Mouse (Mus musculus): ENCODE data around the gene Cdk19.
"Not testable (repeated sequence)": the region's sequence is repeated elsewhere in the genome, so short reads cannot be mapped to it uniquely, and the experiment has no call there.

The Cdk19 gene

GRCm38 (mm10) chr10:40386126-40386525, 46.8 kb downstream of the Cdk19 start:
- DNase-seq (ENCODE audit: low read depth) = no peak

DNA sequence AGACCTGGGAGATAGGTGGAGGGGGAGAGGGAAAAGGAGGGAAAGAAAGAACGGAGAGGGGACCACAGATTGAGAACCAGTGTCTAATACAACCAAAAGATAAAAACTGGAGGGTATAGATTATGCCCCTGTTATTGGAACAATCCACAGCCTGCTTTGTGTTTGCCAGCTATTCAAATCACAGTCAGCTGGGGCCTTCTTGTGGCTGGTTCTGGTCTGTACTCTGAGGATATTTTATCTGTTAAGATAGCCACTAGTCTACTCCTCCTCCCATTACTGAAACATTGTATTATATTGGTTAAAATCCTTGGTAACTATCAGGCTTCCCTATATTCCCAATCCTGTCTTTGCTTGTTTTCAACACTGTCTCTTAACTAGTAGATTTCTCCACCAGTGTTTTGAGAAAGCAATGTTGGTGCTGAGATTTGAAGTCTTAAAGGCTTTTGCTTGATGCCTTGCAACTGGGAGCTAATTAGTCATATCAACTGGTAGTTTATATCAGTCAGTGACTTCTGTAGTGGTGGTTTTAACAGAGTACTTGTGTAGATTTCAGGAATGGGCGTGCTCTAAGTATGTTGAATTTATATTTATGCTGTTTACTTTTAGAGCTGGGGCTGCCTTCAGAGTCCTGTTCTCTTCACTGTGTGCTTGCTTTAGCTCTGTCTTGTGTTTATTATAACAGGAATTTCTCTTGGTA, 54.2 kb downstream of the Cdk19 start:
- DNase-seq (ENCODE audit: low read depth) = peak; percentile 23

DNA sequence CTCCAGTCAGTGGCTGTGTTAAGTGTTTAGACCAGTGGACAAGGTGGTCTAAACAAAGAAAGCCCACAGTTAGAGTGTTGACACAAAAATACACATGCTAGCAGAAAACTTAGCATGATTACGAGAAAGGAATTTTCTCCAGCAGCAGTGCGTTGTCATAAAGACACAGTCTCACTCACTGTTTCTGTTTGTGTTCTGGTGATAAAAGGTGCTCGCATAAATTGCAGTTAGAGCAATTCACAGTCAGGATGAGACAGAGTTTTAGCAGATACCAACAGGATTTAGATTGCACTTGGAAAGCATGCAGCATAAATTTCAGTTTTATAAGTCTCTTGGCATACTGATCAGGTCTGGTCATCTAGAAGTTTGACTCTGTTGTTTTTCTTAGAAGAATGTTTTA, 59.5 kb downstream of the Cdk19 start:
- DNase-seq (ENCODE audit: low read depth) = no peak

DNA sequence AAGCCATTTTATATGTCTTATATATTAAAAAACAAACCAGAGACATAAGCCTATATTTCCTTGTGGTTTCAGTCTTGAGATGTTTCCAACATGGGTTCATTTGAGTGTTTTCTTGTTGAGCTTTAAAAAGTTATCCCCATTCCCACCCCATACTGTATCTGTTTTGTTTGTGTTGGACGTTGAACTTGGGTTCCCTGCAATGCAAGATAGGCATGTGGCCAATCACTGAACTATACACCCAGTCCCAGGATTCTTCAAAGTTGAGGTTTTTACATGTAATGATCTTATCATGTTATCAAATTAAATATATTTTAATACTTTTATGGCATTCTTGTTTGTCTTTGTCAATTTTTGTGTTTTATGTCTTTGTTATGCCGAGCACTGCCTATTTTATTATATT, 60.0 kb downstream of the Cdk19 start:
- no peak for DNase-seq (ENCODE audit: low read depth)

DNA sequence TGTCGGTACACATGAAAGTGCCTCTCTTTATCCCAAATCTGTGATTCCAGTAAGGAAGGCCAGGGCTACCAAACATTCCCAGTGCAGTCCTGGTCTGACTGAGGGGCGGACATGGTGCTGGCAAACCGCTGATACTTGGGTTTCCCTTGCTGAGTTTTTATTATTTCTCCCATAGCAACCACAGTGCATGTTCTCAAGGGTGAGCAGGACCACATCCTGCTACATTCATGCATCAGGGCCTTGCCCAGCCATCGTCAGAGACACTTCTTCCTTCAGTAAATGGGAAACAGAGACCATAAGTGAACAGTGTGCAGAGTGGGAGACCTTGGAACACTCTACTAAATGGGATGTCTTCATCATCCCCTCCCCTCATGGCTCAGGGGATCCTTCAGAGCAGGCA, 60.9 kb downstream of the Cdk19 start:
- no peak for DNase-seq (ENCODE audit: low read depth)

DNA sequence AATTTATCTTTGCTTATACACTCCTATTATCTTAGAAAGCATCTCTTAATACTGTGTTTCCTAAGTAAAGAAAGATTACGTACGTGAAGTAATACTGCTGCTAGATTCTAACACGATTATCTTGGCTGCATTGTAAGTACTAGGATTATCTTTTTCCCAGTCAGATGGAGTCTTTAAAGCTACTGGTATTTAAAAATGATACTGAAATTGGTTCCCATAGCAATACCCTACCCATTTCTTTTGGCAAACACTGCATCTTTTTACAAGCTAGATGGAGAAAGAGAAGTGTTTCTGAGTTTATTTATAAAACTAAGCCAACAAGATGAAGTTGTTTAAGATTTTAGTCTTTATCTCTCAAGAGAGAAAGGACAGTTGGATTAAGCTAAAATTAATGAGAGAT, 67.3 kb downstream of the Cdk19 start:
- no peak for DNase-seq (ENCODE audit: low read depth)

DNA sequence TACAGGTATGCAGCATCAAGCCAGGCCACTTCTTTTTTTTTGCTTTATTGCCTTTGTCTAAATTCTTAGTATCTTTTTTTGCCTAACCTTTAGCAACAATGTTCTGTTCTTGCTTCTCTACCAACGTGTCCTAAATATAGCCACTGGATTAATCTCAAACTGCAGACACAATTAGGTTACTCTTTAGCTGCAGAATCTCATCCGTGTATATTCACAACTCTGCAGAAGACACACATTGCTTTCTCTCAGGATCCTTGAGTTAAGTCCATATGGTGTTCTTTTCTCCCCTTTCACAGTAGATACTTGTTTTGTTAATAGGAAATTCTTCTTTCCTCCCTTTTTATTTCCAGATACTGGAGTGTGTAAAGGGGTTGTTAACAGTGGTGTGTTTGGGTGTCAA, 70.0 kb downstream of the Cdk19 start:
- DNase-seq (ENCODE audit: low read depth) = no peak

- no peak for DNase-seq (ENCODE audit: low read depth)
These were observed 72.0 kb downstream of the Cdk19 start for GRCm38 (mm10) chr10:40411370-40411769.

- peak; percentile 98 for DNase-seq (ENCODE audit: low read depth)
These were observed 77.6 kb downstream of the Cdk19 start for GRCm38 (mm10) chr10:40416944-40417343.

DNA sequence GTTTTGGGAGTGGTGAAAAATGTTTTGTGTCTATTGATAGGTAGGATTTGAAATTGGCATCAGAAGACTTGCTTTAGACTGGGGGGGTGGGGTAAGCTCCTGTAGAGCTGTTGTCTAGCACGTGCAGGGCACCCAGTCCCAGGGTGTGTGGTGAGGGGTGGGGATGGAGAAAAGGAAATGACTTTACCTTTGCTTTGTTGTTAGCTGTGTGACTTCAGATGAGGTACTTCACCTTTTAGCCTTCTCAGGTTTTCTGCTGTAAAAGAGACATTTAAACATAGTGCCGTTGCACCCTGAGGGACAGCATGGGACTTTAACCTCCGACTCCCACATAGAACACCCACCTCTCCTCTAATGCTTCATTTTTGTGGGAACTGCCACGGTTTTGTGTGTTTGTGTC, 80.5 kb downstream of the Cdk19 start:
- no peak for DNase-seq (ENCODE audit: low read depth)

DNA sequence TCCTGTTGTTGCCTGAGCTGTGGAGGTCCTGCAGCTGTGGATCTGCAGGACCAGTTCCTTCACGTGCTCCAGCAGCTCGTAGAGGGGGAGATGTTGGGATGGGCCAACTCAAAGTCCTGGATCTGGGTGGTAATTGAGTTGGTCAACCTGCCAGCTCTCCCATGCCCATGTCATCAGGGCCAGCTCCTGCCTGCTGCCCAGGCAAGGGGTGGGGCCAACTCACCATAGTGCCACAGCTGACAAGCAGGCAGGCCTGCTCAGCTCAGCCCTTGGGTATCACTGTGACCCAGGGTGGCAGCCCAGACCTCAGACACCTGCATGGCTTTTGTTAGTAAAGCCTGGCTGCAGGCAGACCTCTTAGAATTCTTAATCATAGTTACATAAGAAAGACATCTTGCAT, 81.3 kb downstream of the Cdk19 start:
- no peak for DNase-seq (ENCODE audit: low read depth)

- no peak for DNase-seq (ENCODE audit: low read depth)
These were observed 82.4 kb downstream of the Cdk19 start for GRCm38 (mm10) chr10:40421724-40422123.

- no peak for DNase-seq (ENCODE audit: low read depth)
These were observed 83.3 kb downstream of the Cdk19 start for GRCm38 (mm10) chr10:40422696-40423095.

DNA sequence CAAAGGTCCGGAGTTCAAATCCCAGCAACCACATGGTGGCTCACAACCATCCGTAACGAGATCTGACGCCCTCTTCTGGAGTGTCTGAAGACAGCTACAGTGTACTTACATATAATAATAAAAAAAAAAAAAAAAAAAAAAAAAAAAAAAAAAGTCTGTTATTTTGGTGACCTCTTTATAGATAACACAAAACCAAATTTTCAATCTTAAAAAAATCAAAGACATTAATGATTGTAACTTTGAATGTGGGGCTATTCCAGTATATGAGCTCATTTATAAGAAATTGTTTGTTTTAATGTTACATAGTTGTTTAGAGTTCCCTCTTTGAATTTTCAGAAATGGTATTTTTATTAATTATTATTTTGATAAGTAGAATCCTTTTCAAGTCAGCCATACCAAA, 85.1 kb downstream of the Cdk19 start:
- not testable (repeated sequence) for DNase-seq (ENCODE audit: low read depth)

GRCm38 (mm10) chr10:40425243-40426095, 86.1 kb downstream of the Cdk19 start:
- DNase-seq (ENCODE audit: low read depth) = no peak

- no peak for DNase-seq (ENCODE audit: low read depth)
These were observed 86.7 kb downstream of the Cdk19 start for GRCm38 (mm10) chr10:40426096-40426450.

DNA sequence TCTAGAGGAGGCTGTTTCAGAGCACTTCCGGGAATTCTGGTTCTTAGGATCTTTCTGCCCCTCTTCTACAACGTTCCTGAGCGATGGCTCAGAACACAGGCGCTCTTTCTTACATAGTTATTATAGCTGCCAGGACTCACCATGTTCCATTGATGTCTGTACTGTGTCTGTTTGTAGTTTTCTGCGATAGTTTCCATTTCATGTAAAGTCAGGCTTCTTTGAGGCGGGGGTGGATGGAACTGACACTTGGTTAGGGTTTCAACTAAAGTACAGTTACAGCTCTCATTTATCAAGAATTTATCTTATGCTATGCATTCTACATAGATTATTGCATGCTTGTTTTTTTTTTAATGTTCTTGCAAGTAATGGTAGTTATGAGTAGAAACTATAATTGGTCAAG, 89.3 kb downstream of the Cdk19 start:
- no peak for DNase-seq (ENCODE audit: low read depth)

DNA sequence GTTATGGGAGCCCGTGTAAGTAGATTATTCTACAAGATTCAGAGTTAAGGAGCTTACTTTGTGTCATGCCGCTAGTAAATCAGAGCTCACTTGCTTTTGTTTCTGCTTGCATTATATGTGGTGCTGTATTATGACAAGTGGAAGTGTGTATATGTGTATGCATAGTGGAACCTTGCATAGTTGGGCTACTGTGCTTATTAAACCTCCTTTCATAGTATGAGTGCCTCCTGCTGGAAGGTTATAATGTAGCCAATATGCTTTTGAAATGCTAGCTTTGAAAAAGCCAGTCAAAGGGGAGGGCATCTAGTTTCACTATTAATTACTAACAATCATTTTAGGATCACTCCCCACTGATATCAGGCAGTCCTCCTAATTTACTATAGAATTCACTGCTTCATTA, 89.7 kb downstream of the Cdk19 start:
- DNase-seq (ENCODE audit: low read depth) = peak; percentile 20

DNA sequence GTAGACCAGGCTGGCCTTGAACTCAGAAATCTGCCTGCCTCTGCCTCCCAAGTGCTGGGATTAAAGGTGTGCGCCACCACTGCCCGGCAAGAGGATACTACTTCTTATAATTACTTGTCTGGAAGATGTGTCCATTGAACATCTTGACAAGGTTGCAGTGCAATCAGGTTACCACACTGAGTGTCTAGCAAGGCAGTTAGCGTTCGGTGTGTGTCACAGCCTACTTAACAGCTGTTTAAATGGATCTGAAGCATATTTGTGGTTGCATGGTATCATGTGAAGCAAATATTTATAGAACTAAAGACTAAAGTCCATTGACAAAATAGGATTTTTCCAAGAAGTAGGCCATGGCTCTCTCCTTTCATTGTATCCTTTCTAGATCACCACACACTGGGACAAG, 90.8 kb downstream of the Cdk19 start:
- no peak for DNase-seq (ENCODE audit: low read depth)

GRCm38 (mm10) chr10:40431957-40432356, 92.6 kb downstream of the Cdk19 start:
- DNase-seq (ENCODE audit: low read depth) = no peak

- no peak for DNase-seq (ENCODE audit: low read depth)
These were observed 93.0 kb downstream of the Cdk19 start for GRCm38 (mm10) chr10:40432375-40432774.

DNA sequence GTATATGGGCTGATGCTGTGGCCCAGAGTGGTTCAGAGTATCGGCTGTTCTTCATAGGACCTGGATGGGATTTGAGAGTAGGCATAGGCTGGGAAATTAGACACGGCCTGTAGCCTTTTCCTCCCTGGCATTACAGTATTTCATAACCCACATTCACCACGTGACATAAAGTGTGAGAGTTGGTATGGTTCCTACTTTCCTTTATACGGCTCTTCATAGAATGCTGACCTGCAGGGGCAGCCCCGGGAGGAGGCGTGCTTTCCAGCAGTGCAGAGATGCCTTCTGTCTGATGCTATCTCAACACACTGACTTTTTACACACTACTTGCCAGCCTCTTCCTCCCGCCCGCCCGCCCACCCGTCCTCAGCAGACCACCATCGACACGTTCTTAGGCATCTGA, 96.0 kb downstream of the Cdk19 start:
- no peak for DNase-seq (ENCODE audit: low read depth)

GRCm38 (mm10) chr10:40437117-40437516, 97.8 kb downstream of the Cdk19 start:
- no peak for DNase-seq (ENCODE audit: low read depth)

- no peak for DNase-seq (ENCODE audit: low read depth)
These were observed 101.4 kb downstream of the Cdk19 start for GRCm38 (mm10) chr10:40440740-40441139.

All from NIH3T3 (cell line).